Mouse (Mus musculus): ENCODE results near the gene Hes7.

The Hes7 gene

DNA sequence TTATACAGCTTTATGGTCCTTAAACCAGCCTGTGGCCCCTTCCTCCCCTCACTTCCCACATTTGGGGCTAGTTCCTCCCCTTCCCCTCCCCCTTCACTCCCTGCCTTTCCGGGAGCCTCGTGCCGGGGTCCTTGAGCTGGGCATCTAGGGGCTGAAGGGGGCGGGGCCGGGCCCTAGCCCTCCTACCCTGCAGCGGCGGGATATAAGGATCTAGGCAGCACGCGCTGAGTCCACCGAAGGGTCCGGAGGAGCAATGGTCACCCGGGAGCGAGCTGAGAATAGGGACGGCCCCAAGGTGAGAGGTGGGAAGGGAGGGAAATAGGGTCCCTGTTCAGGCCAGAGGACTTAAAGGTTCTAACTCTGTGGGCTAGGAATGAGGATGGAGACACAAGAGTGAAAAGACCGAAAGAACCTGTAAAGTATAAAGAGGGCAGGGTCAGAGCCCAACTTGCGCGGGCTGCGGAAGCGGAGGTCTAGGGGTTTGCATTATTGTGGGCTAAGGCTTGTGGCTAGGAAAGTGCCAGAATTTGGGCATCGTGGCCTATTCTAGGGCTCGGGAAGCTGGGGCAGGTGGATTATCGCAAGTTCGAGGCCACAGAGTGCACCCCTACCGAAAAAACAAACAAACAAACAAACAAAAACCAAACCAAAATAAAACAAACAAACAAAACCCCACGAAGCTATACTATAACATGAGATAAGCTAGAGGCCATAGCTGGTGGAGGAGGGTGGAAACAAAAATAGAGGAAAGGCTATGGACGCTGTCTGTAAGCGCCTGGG, at the start of gene Hes7:
Gene Hes7, plus strand, starts transcription at position 184 of the 780 bp plus-strand sequence.
- peak in 1 of 2 experiments; percentile 46 for DNase-seq

DNA sequence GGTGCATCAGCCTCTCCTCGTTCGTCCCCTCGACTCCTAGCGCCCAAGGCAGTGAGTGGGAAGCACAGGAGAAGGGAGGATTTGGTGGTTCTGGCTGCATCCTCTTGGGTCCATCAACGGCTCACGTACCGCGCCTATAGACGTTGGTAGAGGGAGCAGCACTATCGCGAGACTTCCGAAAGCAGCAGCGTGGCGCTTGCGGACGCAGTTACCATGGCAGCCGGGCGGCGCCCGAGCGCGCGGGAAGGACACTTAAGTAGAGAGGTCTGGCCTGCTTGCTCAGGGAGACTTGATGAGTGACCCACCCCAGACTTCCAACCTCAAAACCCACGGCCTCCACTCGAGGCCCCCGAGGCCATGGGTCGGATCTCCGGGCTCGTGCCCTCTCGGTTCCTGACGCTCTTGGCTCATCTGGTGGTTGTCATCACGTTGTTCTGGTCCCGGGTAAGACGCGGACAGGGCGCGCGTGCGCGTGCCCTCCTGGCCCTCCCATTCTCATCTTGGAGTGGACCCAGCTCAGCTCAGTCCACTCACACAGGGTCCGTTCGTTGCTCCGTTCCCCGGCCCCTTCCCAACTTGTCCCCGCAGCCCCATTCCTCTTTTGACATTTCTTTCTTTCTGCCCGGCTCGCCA, 49.5 kb upstream of the Hes7 start, which contains the start of gene Tmem107:
Gene Tmem107, plus strand, starts transcription at position 217 of the 633 bp plus-strand sequence.
- DNase-seq: peak; percentile 95 to 96

GRCm38 (mm10) chr11:69071262-69071661, 48.9 kb upstream of the Hes7 start:
- DNase-seq: no peak

DNA sequence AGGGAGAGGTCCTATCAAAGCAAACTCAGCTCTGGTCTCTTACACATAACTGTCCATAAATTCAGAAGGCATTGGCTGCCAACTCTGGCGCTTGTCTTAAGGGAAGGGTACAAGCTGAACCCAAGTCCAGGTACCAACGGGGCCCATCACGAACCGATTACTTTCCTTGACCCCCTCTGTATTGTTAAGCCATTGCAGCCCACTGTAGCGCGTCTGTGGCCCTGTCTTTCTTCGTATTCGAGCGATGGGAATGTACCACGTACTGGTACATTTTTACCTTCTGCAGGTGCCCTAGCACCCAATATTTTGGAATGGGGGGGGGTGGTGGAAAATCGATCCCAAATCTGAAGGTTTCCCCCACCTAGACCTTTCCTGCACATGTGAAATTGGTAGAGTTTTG, 48.0 kb upstream of the Hes7 start:
- no peak for DNase-seq

DNA sequence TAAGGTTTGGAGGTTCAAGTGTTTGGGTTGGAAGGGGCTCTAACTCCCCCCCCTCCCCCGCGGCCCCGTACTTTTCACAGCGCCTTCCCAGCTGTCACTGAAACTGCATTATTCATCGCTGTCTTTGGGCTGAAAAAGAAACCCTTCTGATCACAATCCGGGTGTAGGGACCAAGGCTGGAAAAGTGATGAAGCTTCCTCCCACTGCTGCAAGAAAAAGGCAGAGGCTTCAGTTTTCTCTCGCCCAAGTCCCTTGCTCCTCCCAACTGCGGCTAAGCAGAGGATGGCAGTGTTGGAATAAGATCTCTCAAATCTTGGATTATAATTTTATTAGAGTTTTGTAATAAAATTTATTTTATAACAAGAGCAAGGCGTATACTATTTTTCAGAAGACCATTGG, 47.5 kb upstream of the Hes7 start:
- no peak for DNase-seq

- DNase-seq: peak; percentile 76 to 86
Measured at GRCm38 (mm10) chr11:69073065-69073888, 46.9 kb upstream of the Hes7 start.

DNA sequence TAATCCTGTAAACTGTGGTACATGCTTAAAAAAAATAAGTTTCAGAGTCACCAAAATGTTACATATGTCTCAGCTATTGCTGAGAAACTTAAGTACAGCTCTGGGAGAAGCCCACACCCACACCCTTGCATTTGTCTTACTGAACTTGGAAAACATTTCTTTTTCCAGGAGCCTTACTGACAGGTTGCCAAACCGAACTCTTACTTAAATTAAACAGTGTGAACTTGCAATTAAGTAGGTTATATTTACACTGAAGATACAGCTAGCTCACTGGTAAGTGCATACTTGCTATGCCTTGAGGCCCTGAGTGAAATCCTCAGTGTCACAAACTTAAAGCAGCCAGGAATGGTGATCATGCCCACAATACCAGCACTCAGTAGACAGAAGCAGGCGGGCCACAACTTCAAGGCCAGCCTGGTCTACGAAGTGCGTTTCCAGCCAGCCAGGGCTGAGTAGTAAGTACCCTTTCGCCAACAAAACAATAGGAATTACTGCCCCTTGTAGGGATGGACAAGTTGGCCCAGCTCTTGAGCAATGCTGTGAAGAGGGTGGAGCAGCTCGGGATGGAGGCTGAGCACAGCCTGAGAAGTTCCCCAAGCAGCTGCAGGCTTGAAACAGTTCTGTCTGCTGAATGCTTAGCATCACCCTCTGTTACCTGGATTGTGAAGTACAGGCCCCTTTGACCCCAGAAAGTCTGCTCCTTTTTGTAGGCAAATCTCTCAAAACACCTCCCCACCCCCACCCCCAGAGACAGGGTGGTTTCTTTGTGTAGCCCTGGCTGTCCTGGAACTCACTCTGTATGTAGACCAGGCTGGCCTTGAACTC, 46.0 kb upstream of the Hes7 start:
- DNase-seq: no peak

DNA sequence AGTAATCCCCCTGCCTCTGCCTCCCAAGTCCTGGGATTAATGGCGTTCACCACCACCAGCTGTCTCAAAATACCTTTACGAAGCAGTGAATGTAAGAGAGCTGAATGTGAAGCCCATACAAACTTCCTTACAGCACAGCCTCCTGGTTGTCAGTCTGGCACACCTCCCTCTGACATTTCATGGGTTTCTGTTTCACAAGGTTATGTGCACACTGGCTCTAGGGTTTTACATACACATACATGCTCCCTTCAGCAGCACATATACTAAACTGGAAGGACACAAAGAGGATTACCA, 45.5 kb upstream of the Hes7 start:
- DNase-seq: no peak

- peak in 1 of 2 experiments; percentile 6 for DNase-seq
Measured at GRCm38 (mm10) chr11:69075764-69076479, 44.3 kb upstream of the Hes7 start.

DNA sequence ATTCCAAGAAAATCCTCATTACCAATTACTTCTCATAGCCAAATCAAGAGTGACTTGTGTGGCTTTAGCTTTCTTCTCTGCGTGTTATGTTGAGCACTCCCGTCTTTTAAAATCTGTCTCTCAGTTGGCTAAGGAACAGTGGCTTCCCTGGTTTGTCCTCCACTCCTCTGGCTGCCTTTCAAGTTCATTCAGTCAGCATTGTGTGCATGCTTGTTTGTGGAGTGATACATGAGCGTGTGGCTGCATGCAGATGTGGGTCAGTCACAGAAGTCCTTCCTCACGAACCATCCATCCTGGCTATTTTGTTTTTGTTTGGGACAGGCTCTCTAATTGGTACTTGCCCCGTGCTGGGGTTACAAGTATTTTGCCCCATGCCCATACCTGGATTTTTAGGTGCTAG, 43.6 kb upstream of the Hes7 start:
- DNase-seq: no peak

DNA sequence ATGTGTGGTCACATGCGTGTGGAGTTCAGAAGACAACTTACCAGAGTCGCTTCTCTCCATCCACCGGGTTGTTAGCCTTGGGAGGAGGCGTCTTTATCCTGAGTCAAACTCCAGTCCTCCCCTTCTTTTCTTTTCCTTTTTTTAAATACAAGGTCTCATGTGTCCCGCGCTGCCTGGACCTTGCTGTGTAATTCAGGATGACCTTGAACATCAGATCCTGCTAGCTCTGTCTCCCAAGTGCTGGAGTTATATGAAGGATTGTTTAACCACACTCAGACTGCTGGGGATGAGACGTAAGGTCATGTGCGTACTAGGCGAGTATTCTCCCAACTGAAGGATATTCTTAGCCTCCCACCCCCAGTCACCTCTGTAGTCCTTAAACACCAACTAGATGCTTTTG, 42.9 kb upstream of the Hes7 start:
- no peak for DNase-seq

DNA sequence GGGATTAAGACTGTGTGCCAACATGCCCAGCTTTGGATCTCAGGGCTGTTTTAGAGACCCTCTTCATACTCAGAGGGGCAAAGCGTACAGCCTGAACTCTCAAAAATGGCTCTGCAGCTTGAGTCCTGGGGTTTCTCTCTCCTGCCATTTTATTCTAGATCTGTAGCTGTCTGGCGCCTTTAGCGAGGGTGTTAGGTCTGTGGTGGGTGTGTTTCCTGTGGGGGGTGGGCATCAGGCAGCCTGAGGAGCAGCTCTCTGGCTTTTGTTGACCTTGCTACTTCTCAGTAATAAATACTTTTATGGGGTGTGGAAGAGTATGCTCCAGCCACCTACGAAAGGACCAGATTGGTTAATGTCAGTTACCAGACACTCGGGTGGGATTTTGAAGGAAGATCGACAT, 42.2 kb upstream of the Hes7 start:
- DNase-seq: no peak

- DNase-seq: peak; percentile 39
Measured at GRCm38 (mm10) chr11:69078805-69079438, 41.3 kb upstream of the Hes7 start.

DNA sequence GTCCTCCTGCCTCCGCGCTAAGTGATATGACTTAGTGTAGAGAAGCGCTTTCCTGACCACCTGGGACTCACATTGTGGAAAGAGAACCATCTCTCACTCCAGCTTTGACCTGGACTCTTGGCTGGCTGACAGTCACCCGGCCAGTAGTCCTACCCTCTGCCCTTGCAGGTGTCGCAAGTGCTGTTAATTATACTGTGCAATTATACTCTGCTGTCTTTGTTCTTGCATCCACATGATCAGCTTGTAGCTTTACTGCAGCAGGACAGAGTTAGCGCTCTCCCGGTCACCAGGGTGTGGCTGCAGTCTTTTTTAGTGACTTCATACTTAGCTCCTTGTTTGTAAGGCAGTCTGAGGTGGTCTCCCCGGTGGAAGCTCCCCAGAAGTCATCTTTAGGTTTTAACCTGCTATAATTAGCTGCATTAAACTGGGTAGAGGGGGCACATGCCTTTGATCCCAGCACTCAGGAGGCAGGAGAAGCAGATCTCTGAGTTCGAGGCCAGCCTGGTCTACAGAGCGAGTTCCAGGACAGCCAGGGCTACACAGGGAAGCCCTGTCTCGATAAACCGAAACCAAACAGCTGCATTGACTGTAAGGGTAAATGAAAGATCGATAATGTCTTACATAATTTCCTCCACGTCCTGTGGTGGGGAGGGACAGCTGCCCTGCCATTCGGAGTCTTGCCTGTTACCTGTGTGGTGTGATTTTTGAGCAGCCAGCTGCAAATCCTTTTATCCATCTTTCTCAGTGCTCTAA, 39.9 kb upstream of the Hes7 start:
- peak in 1 of 2 experiments; percentile 15 for DNase-seq

DNA sequence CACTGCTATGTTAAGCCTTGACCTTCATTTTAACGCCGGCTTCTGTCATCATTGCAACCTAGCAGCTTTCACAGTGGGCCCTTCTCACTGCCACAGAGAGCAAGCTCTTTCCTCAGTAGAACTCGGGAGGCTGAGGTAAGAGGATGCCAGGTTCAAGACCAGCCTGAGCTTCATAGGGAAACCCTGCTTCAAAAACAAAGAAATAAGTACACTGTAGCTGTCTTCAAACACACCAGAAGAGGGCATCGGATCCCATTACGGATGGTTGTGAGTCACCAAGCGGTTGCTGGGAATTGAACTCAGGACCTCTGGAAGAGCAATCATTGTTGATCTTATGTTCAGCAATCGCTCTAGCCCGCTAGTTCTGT, 39.4 kb upstream of the Hes7 start:
- DNase-seq: no peak

- peak in 1 of 2 experiments; percentile 14 for DNase-seq
Measured at GRCm38 (mm10) chr11:69081613-69082012, 38.6 kb upstream of the Hes7 start.

GRCm38 (mm10) chr11:69085608-69086007, 34.6 kb upstream of the Hes7 start:
- no peak for DNase-seq

- DNase-seq: no peak
Measured at GRCm38 (mm10) chr11:69086390-69086789, 33.8 kb upstream of the Hes7 start.

- DNase-seq: no peak
Measured at GRCm38 (mm10) chr11:69087082-69087481, 33.1 kb upstream of the Hes7 start.

GRCm38 (mm10) chr11:69087597-69087996, 32.6 kb upstream of the Hes7 start:
- no peak for DNase-seq

Measured in lung, postnatal 4 days (tissue).